Mouse (Mus musculus) intestine, embryonic 16.5 days (tissue): Measurements from ENCODE around the gene Cap2. TPM values are rescaled to one million over a fixed set of nuclear protein-coding genes. Genes with fewer than 3 reads are reported as not detected.
A peak's percentile ranks its signal among the peaks of the same experiment; 100 is the strongest.

ENCODE experiments used
- ATAC-seq: fragments of 200-750 bp; cut with Nextera tagmentation; 2 replicates; pipeline ENCODE4 v1.8.0; 2017; ENCODE audit warnings: moderate TSS enrichment, moderate library complexity
- H3K27ac ChIP-seq: fragments of 300-500 bp; sonication (generic); 2 replicates; pipeline ENCODE4 v1.5.1; 2014; ENCODE audit warnings: mild to moderate bottlenecking, low read length
- H3K27me3 ChIP-seq: fragments of 300-500 bp; sonication (generic); replicated peaks from 2 replicates; pipeline ENCODE4 v1.6.1; 2014; ENCODE audit warnings: low read length, control low read depth, mixed read lengths; ENCODE audit not compliant: control insufficient read depth, insufficient read depth
- H3K36me3 ChIP-seq: fragments of 300-500 bp; sonication (generic); 2 replicates; pipeline ENCODE4 v1.6.1; 2014; ENCODE audit warnings: low read length, control low read depth; ENCODE audit not compliant: control insufficient read depth, insufficient read depth
- H3K4me1 ChIP-seq: fragments of 300-500 bp; sonication (generic); 2 replicates; pipeline ENCODE4 v1.6.1; 2014; ENCODE audit warnings: low read length, control low read depth, mixed read lengths; ENCODE audit not compliant: control insufficient read depth, insufficient read depth
- H3K4me2 ChIP-seq: fragments of 300-500 bp; sonication (generic); 2 replicates; pipeline ENCODE4 v1.6.1; 2014; ENCODE audit warnings: low read depth, low read length, control low read depth
- H3K4me3 ChIP-seq: fragments of 300-500 bp; sonication (generic); 2 replicates; pipeline ENCODE4 v1.5.1; 2014; ENCODE audit warnings: mild to moderate bottlenecking, low read length
- H3K9ac ChIP-seq: fragments of 300-500 bp; sonication (generic); 2 replicates; pipeline ENCODE4 v1.6.1; 2014; ENCODE audit warnings: low read depth, low read length
- H3K9me3 ChIP-seq: fragments of 300-500 bp; sonication (generic); 2 replicates; pipeline ENCODE4 v1.6.1; 2016; ENCODE audit warnings: low read length, control low read depth; ENCODE audit not compliant: control insufficient read depth
- WGBS: fragments of 180-500 bp; shearing (Covaris S2); extraction: QIAGEN DNeasy Blood & Tissue Kit; methylation state at CpG from one replicate; pipeline ENCODE4 v1.1.7; 2014; 5-methylcytosine and 5-hydroxymethylcytosine counted together
- polyA plus RNA-seq: library from polyadenylated mRNA; unstranded; fragments of >200 nt; fragmentation: Nextera tagmentation; extraction: Ambion mirVana; gene quantifications from 2 replicates; pipeline ENCODE4 v1.2.1, GENCODE M21; 2015

Cap2 gene
- polyA plus RNA-seq, 1 experiment from 2014 or later, result 10.7 TPM

- no peak for ATAC-seq
- Histone ChIP-seq H3K27ac (no peak overlapping the region), H3K27me3 (no peaks in the 10 kb centered on the region), H3K9me3 (no peaks in the 10 kb centered on the region), H3K4me1 (no peaks in the 10 kb centered on the region), H3K4me3 (no peak overlapping the region), H3K9ac (no peak overlapping the region), H3K36me3 (no peaks in the 10 kb centered on the region), H3K4me2 (no peak overlapping the region)
- 72% methylated on average over 7 of the region's 7 CpGs for WGBS
Measured at GRCm38 (mm10) chr13:46652671-46653070, 151.0 kb downstream of the Cap2 start.

DNA sequence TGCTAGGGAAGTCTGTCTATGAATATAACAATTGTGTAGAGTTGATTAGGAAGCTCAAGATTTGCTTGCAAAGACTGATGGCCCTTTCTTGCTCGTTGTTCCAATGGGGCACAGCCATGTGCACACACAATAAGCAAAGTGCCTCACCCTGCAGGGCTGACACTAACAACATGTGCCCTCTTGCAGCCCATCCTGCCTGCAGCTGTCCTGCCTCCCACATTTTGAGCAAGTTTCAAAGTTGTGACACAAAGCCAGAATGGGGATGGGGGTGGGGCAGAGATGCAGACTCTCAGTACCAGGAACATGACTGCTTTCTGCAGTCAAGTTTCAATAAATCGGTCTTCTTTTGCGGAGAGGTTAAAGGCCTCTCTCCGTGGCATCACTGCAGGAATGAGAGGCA is 152.0 kb downstream of the Cap2 start:
- no peak overlapping the region for H3K4me2 ChIP-seq
- no peak overlapping the region for H3K9ac ChIP-seq
- H3K9me3 ChIP-seq, result no peaks in the 10 kb centered on the region
- ATAC-seq, result no peak
- 59% methylated on average over 4 of the region's 4 CpGs for WGBS
- H3K27me3 ChIP-seq, result no peaks in the 10 kb centered on the region
- H3K4me1 ChIP-seq, result no peaks in the 10 kb centered on the region
- no peaks in the 10 kb centered on the region for H3K36me3 ChIP-seq
- no peak overlapping the region for H3K4me3 ChIP-seq
- no peak overlapping the region for H3K27ac ChIP-seq

DNA sequence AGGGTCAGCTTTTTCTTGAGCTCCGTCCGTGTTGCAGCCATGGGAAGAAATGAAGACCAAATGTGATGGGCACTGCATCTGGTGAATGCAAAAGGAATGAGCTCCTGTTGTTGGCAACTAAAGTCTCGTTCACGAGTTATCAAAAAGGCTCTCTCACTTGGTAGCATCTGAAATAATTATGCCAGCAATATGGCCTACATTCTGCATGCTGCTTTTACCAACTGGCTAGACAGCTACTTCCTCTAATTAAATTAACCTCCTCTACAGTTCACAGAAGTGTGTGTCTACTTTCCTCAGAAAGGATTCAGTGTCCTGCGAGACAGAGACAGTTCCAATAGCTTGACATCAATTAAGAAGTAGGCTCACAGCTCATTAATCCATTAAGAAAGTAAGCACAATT is 152.9 kb downstream of the Cap2 start:
- Histone ChIP-seq H3K36me3 (no peaks in the 10 kb centered on the region), H3K4me1 (no peaks in the 10 kb centered on the region), H3K9ac (no peak overlapping the region), H3K9me3 (no peaks in the 10 kb centered on the region), H3K27me3 (no peaks in the 10 kb centered on the region), H3K4me2 (no peak overlapping the region), H3K27ac (no peak overlapping the region), H3K4me3 (no peak overlapping the region)
- whole genome bisulfite sequencing, result 83% methylated on average over 5 of the region's 5 CpGs
- ATAC-seq, result no peak

DNA sequence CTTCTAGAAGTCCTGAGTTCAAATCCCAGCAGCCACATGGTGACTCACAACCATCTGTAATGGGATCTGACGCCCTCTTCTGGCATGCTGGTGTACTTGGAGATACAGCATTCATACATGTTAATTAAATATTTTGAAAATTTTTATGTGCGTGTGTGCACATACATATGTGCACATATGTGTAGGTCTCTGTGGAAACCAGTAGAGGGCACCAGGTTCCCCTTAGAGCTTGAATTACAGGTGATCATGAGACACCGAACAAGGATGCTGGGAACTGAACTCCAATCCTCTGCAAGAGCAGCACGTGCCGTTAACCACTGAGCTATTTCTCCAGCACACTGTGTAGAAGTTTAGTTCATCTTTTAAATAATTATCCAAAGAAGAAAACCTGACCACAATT is 157.6 kb downstream of the Cap2 start:
- WGBS, result 87% methylated on average over 5 of the region's 5 CpGs
- Histone ChIP-seq H3K9ac (no peak overlapping the region), H3K4me2 (no peak overlapping the region), H3K4me3 (no peak overlapping the region), H3K4me1 (no peaks in the 10 kb centered on the region), H3K9me3 (no peaks in the 10 kb centered on the region), H3K27ac (no peak overlapping the region), H3K36me3 (no peaks in the 10 kb centered on the region), H3K27me3 (no peaks in the 10 kb centered on the region)
- no peak for ATAC-seq

- Histone ChIP-seq H3K4me3 (no peak overlapping the region), H3K4me1 (no peaks in the 10 kb centered on the region), H3K27ac (no peak overlapping the region), H3K27me3 (peaks cover 3% of the 10 kb centered on the region; the same call in 1 of the 2 replicates), H3K9me3 (no peaks in the 10 kb centered on the region), H3K4me2 (no peak overlapping the region), H3K36me3 (no peaks in the 10 kb centered on the region), H3K9ac (no peak overlapping the region)
- 28% methylated on average over 4 of the region's 4 CpGs for WGBS
- no peak for ATAC-seq
Measured at GRCm38 (mm10) chr13:46663461-46663964, 161.9 kb downstream of the Cap2 start.

- H3K4me3 ChIP-seq, result peak within 1 kb of the TSS; percentile 93
- H3K4me1 ChIP-seq, result peaks cover 6% of the 10 kb centered on the region
- peak; percentile 97 for ATAC-seq
- no peaks in the 10 kb centered on the region for H3K9me3 ChIP-seq
- peak within 1 kb of the TSS; percentile 88 for H3K4me2 ChIP-seq
- peaks cover 5% of the 10 kb centered on the region; the same call in 1 of the 2 replicates for H3K36me3 ChIP-seq
- peak within 1 kb of the TSS; percentile 91 for H3K9ac ChIP-seq
- WGBS, result 1% methylated on average over 46 of the region's 46 CpGs
- H3K27ac ChIP-seq, result peak within 1 kb of the TSS; percentile 77
- peaks cover 3% of the 10 kb centered on the region; the same call in 1 of the 2 replicates for H3K27me3 ChIP-seq
Measured at GRCm38 (mm10) chr13:46669048-46669619, 167.5 kb downstream of the Cap2 start, which contains the start of gene Fam8a1. Gene Fam8a1, plus strand, starts transcription at chr13:46669522.

DNA sequence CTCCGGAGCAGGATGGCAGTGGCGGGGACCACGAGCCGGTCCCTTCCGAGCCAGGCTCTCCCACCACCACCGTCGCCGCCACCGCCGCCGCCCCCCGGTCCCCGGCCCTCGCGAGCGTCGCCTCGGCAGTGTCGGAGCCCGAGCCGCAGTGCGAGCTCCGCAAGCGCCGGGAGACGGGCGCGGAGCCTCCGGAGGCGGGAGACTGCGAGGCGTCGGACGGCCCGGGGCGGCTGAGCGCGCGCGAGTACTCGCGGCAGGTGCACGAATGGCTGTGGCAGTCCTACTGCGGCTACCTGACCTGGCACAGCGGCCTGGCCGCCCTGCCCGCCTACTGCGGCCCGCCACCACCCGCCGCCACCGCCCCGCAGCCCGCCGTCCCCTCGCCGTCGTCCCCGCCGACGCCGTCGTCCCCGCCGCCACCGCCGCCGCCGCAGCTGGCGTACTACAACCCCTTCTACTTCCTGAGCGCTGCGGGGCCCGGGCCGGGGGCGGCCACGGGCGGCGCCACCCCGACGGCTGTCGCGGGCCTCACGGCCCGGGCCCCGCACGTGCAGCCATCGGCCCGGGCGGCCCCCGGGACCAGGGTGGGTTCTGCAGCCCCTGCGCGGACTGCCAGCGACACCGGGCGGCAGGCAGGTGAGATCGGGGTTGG is 168.1 kb downstream of the Cap2 start:
- Histone ChIP-seq H3K4me2 (peak overlapping the region; percentile 88), H3K36me3 (peaks cover 5% of the 10 kb centered on the region; the same call in 1 of the 2 replicates), H3K4me1 (peaks cover 6% of the 10 kb centered on the region), H3K4me3 (peak overlapping the region; percentile 93), H3K9ac (peak overlapping the region; percentile 91), H3K27ac (peak overlapping the region; percentile 77), H3K27me3 (peaks cover 3% of the 10 kb centered on the region; the same call in 1 of the 2 replicates), H3K9me3 (no peaks in the 10 kb centered on the region)
- WGBS, result under 1% methylated on average over 58 of the region's 96 CpGs
- peak; percentile 71 for ATAC-seq

DNA sequence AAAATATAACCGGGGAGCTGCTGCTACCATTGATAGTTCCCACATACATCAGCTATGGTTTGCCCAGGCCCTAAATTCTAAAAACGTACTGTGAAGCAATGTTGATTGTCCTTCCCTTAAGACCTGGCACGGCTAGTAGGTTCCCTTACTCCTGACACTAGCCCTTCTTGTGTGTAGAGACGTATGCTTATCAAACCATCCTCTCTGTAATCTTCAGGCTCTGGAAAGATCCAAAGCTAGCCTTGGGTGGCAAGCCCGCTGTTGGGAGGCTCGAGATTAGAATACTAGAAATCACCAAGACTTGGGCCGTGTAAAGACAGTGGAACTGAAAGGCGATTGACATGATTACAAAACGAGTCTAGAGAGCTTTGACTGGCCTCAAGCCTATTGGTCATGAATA is 168.9 kb downstream of the Cap2 start:
- Histone ChIP-seq H3K27me3 (peaks cover 3% of the 10 kb centered on the region; the same call in 1 of the 2 replicates), H3K4me3 (peak overlapping the region; percentile 93), H3K27ac (no peak overlapping the region), H3K9me3 (no peaks in the 10 kb centered on the region), H3K4me2 (peak overlapping the region; percentile 88), H3K9ac (peak overlapping the region; percentile 91), H3K36me3 (peaks cover 5% of the 10 kb centered on the region; the same call in 1 of the 2 replicates), H3K4me1 (peaks cover 6% of the 10 kb centered on the region)
- no peak for ATAC-seq
- WGBS, result 56% methylated on average over 9 of the region's 9 CpGs

- H3K27me3 ChIP-seq, result no peaks in the 10 kb centered on the region
- H3K4me2 ChIP-seq, result no peak overlapping the region
- H3K4me3 ChIP-seq, result no peak overlapping the region
- WGBS, result 79% methylated on average over 2 of the region's 2 CpGs
- peaks cover 6% of the 10 kb centered on the region for H3K4me1 ChIP-seq
- ATAC-seq, result no peak
- no peak overlapping the region for H3K9ac ChIP-seq
- H3K36me3 ChIP-seq, result peaks cover 5% of the 10 kb centered on the region; the same call in 1 of the 2 replicates
- H3K9me3 ChIP-seq, result no peaks in the 10 kb centered on the region
- H3K27ac ChIP-seq, result no peak overlapping the region
Measured at GRCm38 (mm10) chr13:46674601-46675000, 173.0 kb downstream of the Cap2 start.
